Comparison of ENCODE assay signal across 9 mouse cellular contexts in genomic region chr3:37585967-37586730, GRCm38 (mm10). TPM values are rescaled to one million over a fixed set of nuclear protein-coding genes. Genes with fewer than 3 reads are reported as not detected.
DNase-seq lines count a peak whose midpoint lies in the region; ATAC-seq lines count a peak whose summit lies in the region.
"Had no signal": no experiment of that assay in that cellular context is flagged by ENCODE, and none has a peak within 500 bp of the region (broad histone marks: within the 10 kb centered on the region; RNA-seq: fewer than 3 reads in every experiment).

No protein-coding gene starts in this region.

- peak; percentile 82 for ATAC-seq in midbrain, embryonic 13.5 days

- peak; percentile 18 for DNase-seq in gastrocnemius, adult 18-20 months (ENCODE audit: low spot score)
- no peak for DNase-seq in gastrocnemius, adult 8-10 months (ENCODE audit: low spot score in 2 of 2)
- peak; percentile 34 for DNase-seq in embryo, embryonic 10 days (ENCODE audit: low spot score)
- DNase-seq in heart, adult 8-10 months (ENCODE audit: low spot score), result peak; percentile 69
- peak; percentile 9 to 21 for DNase-seq in kidney, adult 8-10 months
- no peak for DNase-seq in T-cell, adult 2 months (ENCODE audit: low spot score)
- DNase-seq in thymus, postnatal 25 days, result no peak

- peaks cover 25% of the 10 kb centered on the region for H3K4me1 ChIP-seq in midbrain, embryonic 13.5 days (replicated peaks)

- H3K36me3 ChIP-seq in midbrain, embryonic 13.5 days, result peaks cover 2% of the 10 kb centered on the region; the same call in 1 of the 2 replicates

- 0 out of 2 replicates have a peak, but pooled peaks cover 6% of the 10 kb centered on the region for H3K27me3 ChIP-seq in midbrain, embryonic 13.5 days
- H3K27me3 ChIP-seq: CH12.LX had no signal

- H3K27ac ChIP-seq in midbrain, embryonic 13.5 days, result peak overlapping the region; percentile 81

- peak overlapping the region; percentile 25 for H3K4me3 ChIP-seq in midbrain, embryonic 13.5 days (replicated peaks)

- peak overlapping the region; percentile 55 for H3K4me2 ChIP-seq in midbrain, embryonic 13.5 days (replicated peaks)

- peaks cover 4% of the 10 kb centered on the region; the same call in 1 of the 2 replicates for H3K9me3 ChIP-seq in midbrain, embryonic 13.5 days

- peak overlapping the region; percentile 52 for H3K9ac ChIP-seq in midbrain, embryonic 13.5 days (replicated peaks)

- 2% methylated on average over 15 of the region's 15 CpGs for WGBS in midbrain, embryonic 13.5 days

RNA-seq across cellular contexts. Expression of gene Spry1, which starts 53.6 kb away (rescaled TPM):
- total RNA-seq in gastrocnemius, adult 18-20 months (2021), result 10 to 100 TPM; 15.5 to 21.9 TPM
- 10 to 100 TPM; 10.9 to 18.4 (median 12.4) TPM for total RNA-seq in gastrocnemius, adult 8-10 months (2022)
- 10 to 100 TPM; 14.5 to 17.3 (median 15.5) TPM for total RNA-seq in heart, adult 8-10 months (2022)
- polyA plus RNA-seq in midbrain, embryonic 13.5 days (2015; fragmentation: Nextera tagmentation; extraction: Ambion mirVana), result 5.8 and 7.3 TPM in 2 replicates
- total RNA-seq: CH12.LX had no signal

Comparison
In these comparisons a context has a peak if more than half of its experiments do, and no peak if none do; other contexts are left out.
1. DNase-seq: peak in gastrocnemius, adult 18-20 months (single experiment), embryo, embryonic 10 days (single experiment), heart, adult 8-10 months (single experiment) and kidney, adult 8-10 months (2 of 2); none in gastrocnemius, adult 8-10 months (0 of 2), T-cell, adult 2 months (single experiment) and thymus, postnatal 25 days (single experiment).